Mouse (Mus musculus): Measurements from ENCODE around the gene Usp5. TPM values are rescaled to one million over a fixed set of nuclear protein-coding genes. Genes with fewer than 3 reads are reported as not detected.

Usp5 gene
- total RNA-seq (2012; rRNA removed): 149 and 150 TPM in 2 replicates

DNA sequence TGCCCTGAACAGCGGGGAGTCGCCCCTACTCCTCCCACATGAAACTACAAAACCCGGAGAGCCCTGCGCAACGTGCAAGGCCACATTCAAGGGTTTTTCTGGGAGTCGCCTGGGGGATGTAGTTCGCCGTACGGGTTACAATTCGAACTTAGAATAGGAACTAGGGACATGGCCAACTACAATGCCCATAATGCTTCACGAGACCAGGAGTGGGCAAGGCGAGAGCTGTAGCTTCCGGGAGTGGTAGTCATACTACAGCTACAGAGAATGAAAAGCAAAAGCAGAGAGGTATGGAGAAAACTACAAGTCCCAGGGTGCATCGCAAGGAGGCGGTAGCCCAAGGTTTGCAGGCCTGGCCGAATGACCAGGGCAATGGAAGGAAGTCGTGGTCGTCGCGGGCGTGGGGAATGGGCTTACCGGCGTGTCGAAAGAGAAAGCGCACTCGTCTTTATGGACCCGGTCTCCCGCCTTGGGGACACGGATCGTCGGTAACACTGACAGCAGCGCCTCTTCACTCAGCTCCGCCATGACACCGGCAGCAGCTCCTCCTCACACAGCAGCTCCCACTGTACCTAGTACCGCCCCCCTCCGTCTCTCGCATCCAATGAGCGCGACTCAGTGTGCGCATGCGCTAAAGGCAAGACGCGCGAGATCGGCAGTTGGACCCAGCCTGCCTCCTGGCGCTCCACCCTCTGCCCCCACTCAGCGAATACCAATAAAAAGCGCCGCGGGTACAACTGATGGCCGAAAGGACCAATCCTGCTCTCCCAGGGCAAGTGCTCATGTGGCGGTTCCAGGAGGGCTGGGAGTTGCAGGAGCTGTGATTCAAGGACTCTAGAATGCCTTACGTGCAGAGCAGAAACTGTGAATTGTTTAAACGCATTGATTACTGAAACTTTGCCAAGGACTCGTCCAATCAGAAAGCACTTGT, at the start of gene Usp5, which contains the start of gene Cdca3:
Gene Usp5, minus strand, starts transcription at position 617 of the 931 bp plus-strand sequence.
Gene Cdca3, plus strand, starts transcription at position 680 of the 931 bp plus-strand sequence.
- TF ChIP-seq ZNF384 (IDR thresholded peaks at IDR 0.05; ENCODE audit: low read depth, low read length): no peak
- TF ChIP-seq HCFC1 (IDR thresholded peaks at IDR 0.05; ENCODE audit: borderline replicate concordance, insufficient read depth, low read length): peak; percentile 99
- peak; percentile 89 for TF ChIP-seq CHD2 (IDR thresholded peaks at IDR 0.05; ENCODE audit: low read depth, low read length)
- H3K4me3 ChIP-seq (ENCODE audit: insufficient read depth in 1 of 2, low read depth in 1 of 2, low read length in 2 of 2, poor library complexity in 1 of 2, severe bottlenecking in 1 of 2): peak within 1 kb of the TSS; percentile 83 to 90
- peak within 1 kb of the TSS; percentile 60 for H3K27ac ChIP-seq (ENCODE audit: insufficient read depth, low read depth, low read length, poor library complexity, severe bottlenecking)
- in situ Hi-C loops (cut with MboI; ENCODE audit: low sequenced_read_pairs in 2 of 2, unreplicated experiment in 2 of 2): no loop called here
- peaks cover 40% of the 10 kb centered on the region for H3K36me3 ChIP-seq (ENCODE audit: control insufficient read depth, insufficient read depth, low read length, poor library complexity, severe bottlenecking)
- H3K9ac ChIP-seq (ENCODE audit: insufficient read depth, low read depth, low read length, poor library complexity, severe bottlenecking): peak within 1 kb of the TSS; percentile 90
- H3K4me1 ChIP-seq (ENCODE audit: control insufficient read depth in 2 of 2, insufficient read depth in 2 of 2, low read length in 2 of 2, poor library complexity in 1 of 2): peaks cover 2% of the 10 kb centered on the region in 2 experiments; a peak in 2 of 4 replicates
- H3K9me3 ChIP-seq (ENCODE audit: control insufficient read depth, insufficient read depth, low read depth, low read length): no peaks in the 10 kb centered on the region
- DNase-seq (ENCODE audit: low read depth, low spot score): peak; percentile 99

DNA sequence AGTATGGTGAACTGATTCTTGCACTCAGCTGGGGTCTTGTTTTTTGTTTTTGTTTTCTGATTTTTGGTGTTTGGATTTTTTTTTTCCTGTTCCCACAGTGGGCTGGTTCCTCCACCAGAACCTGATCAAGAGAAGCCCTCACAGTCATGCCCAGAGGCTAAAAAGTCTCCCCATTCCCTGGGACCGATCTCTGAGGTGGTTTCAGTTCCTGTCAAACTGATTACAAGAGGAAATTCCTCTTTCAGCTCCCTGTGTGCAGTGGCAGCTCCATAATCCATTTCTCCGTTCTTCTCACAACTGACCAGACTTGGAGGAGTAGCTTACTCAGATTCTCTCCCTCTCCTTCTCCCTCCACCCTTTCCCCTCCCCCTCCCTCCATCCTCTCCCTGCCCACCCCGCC, 45.1 kb upstream of the Usp5 start:
- Histone ChIP-seq H3K4me1 (ENCODE audit: control insufficient read depth in 2 of 2, insufficient read depth in 2 of 2, low read length in 2 of 2, poor library complexity in 1 of 2) (peaks cover 0 to 2% of the 10 kb centered on the region in 2 experiments; a peak in 1 of 4 replicates), H3K4me3 (ENCODE audit: insufficient read depth in 1 of 2, low read depth in 1 of 2, low read length in 2 of 2, poor library complexity in 1 of 2, severe bottlenecking in 1 of 2) (no peak overlapping the region), H3K9me3 (ENCODE audit: control insufficient read depth, insufficient read depth, low read depth, low read length) (no peaks in the 10 kb centered on the region), H3K9ac (ENCODE audit: insufficient read depth, low read depth, low read length, poor library complexity, severe bottlenecking) (no peak overlapping the region), H3K27ac (ENCODE audit: insufficient read depth, low read depth, low read length, poor library complexity, severe bottlenecking) (no peak overlapping the region), H3K36me3 (ENCODE audit: control insufficient read depth, insufficient read depth, low read length, poor library complexity, severe bottlenecking) (no peaks in the 10 kb centered on the region)
- no peak for TF ChIP-seq HCFC1 (IDR thresholded peaks at IDR 0.05; ENCODE audit: borderline replicate concordance, insufficient read depth, low read length)
- TF ChIP-seq CHD2 (IDR thresholded peaks at IDR 0.05; ENCODE audit: low read depth, low read length): no peak
- TF ChIP-seq MAFK (IDR thresholded peaks at IDR 0.05; ENCODE audit: insufficient read depth, low read depth, low read length): no peak
- TF ChIP-seq ZNF384 (IDR thresholded peaks at IDR 0.05; ENCODE audit: low read depth, low read length): no peak
- TF ChIP-seq ZC3H11A (IDR thresholded peaks at IDR 0.05; ENCODE audit: borderline replicate concordance, low read depth, low read length): no peak
- in situ Hi-C loops (cut with MboI; ENCODE audit: low sequenced_read_pairs in 2 of 2, unreplicated experiment in 2 of 2): no loop called here
- no peak for DNase-seq (ENCODE audit: low read depth, low spot score)

DNA sequence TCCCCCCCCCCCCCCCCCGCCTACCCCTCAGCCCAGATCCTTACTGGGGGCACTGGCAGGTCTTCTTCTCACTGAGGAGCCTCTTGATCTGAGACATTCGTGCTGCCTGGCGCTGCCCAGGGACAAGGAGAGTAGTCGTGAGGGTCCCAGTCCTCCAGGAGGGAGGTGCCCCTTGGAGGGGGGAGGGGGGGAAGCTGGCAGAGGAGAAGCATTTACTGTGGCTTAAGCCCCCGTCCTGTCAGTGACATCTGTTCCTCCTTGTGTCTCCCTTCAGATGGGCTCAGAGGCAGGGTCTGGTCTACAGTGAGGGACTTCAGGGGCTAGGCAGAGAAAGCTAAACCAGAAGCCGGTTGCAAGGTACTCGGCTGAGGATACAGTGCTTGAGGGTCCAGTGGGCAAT, 37.3 kb upstream of the Usp5 start:
- H3K4me1 ChIP-seq (ENCODE audit: control insufficient read depth in 2 of 2, insufficient read depth in 2 of 2, low read length in 2 of 2, poor library complexity in 1 of 2): peaks cover 2 to 16% of the 10 kb centered on the region in 2 experiments; a peak in 2 of 4 replicates
- no peak for DNase-seq (ENCODE audit: low read depth, low spot score)
- no peak overlapping the region for H3K4me3 ChIP-seq (ENCODE audit: insufficient read depth in 1 of 2, low read depth in 1 of 2, low read length in 2 of 2, poor library complexity in 1 of 2, severe bottlenecking in 1 of 2)
- H3K27ac ChIP-seq (ENCODE audit: insufficient read depth, low read depth, low read length, poor library complexity, severe bottlenecking): no peak overlapping the region
- no peak for TF ChIP-seq ZNF384 (IDR thresholded peaks at IDR 0.05; ENCODE audit: low read depth, low read length)
- TF ChIP-seq MAFK (IDR thresholded peaks at IDR 0.05; ENCODE audit: insufficient read depth, low read depth, low read length): no peak
- TF ChIP-seq CHD2 (IDR thresholded peaks at IDR 0.05; ENCODE audit: low read depth, low read length): no peak
- TF ChIP-seq HCFC1 (IDR thresholded peaks at IDR 0.05; ENCODE audit: borderline replicate concordance, insufficient read depth, low read length): no peak
- TF ChIP-seq ZC3H11A (IDR thresholded peaks at IDR 0.05; ENCODE audit: borderline replicate concordance, low read depth, low read length): no peak
- in situ Hi-C loops (cut with MboI; ENCODE audit: low sequenced_read_pairs in 2 of 2, unreplicated experiment in 2 of 2): no loop called here
- H3K9ac ChIP-seq (ENCODE audit: insufficient read depth, low read depth, low read length, poor library complexity, severe bottlenecking): no peak overlapping the region
- no peaks in the 10 kb centered on the region for H3K36me3 ChIP-seq (ENCODE audit: control insufficient read depth, insufficient read depth, low read length, poor library complexity, severe bottlenecking)
- no peaks in the 10 kb centered on the region for H3K9me3 ChIP-seq (ENCODE audit: control insufficient read depth, insufficient read depth, low read depth, low read length)

DNA sequence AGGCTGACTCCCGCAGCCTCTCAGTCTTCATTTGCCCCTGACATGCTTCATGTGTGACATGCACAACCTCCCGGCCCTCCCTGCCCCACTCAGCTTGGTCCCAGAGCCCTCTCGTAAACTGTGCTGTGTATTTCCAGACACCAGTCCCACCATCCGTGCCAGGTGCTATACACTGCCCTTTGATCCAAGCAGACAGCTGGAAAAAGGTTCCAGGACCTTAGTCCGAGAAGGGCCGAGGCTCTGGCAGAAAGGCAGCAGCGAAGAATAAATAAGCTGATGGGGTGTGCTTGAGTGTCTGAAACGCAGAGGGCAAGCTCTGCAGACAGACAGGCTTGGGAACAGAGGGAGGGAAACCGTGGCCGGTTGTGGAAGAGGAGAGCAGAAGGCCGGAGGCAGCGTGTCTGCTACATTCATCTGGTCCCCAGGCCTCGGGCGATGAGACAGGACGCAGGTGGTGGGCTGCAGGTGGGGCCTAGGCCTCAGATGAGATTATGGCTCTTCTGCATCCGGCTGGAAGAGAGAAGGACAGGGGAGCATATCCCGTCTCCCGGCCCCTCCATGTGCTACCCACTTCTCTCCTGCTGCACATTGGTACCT, 36.6 kb upstream of the Usp5 start:
- Histone ChIP-seq H3K27ac (ENCODE audit: insufficient read depth, low read depth, low read length, poor library complexity, severe bottlenecking) (no peak overlapping the region), H3K4me1 (ENCODE audit: control insufficient read depth in 2 of 2, insufficient read depth in 2 of 2, low read length in 2 of 2, poor library complexity in 1 of 2) (peaks cover 2 to 22% of the 10 kb centered on the region in 2 experiments; a peak in 2 of 4 replicates), H3K36me3 (ENCODE audit: control insufficient read depth, insufficient read depth, low read length, poor library complexity, severe bottlenecking) (no peaks in the 10 kb centered on the region; the same call in 1 of the 2 replicates), H3K9me3 (ENCODE audit: control insufficient read depth, insufficient read depth, low read depth, low read length) (no peaks in the 10 kb centered on the region), H3K4me3 (ENCODE audit: insufficient read depth in 1 of 2, low read depth in 1 of 2, low read length in 2 of 2, poor library complexity in 1 of 2, severe bottlenecking in 1 of 2) (no peak overlapping the region), H3K9ac (ENCODE audit: insufficient read depth, low read depth, low read length, poor library complexity, severe bottlenecking) (no peak overlapping the region)
- TF ChIP-seq ZC3H11A (IDR thresholded peaks at IDR 0.05; ENCODE audit: borderline replicate concordance, low read depth, low read length) (no peak), CHD2 (IDR thresholded peaks at IDR 0.05; ENCODE audit: low read depth, low read length) (no peak), ZNF384 (IDR thresholded peaks at IDR 0.05; ENCODE audit: low read depth, low read length) (no peak), HCFC1 (IDR thresholded peaks at IDR 0.05; ENCODE audit: borderline replicate concordance, insufficient read depth, low read length) (no peak), MAFK (IDR thresholded peaks at IDR 0.05; ENCODE audit: insufficient read depth, low read depth, low read length) (no peak)
- in situ Hi-C loops (cut with MboI; ENCODE audit: low sequenced_read_pairs in 2 of 2, unreplicated experiment in 2 of 2): no loop called here
- DNase-seq (ENCODE audit: low read depth, low spot score): no peak
